20 mouse cellular contexts compared by ENCODE assay signal in the genomic region with DNA sequence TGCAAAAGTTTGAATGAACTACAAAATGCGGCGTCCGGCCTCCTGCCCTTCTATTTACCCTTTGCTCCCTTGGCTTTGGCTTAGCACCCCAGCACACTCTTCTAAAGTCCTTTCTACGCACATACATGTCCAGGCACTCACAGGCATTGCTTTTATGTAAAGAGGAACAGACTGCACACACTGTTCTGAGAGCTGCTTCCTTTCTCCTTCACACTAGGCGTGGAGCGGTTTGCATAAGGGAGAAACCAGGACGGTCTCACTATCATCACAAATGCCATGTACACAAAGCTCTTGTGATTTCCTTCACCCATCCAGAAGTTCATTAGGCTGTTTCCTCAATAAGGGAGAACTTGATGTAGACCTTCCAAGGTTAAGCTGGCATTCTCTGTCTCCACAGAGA. TPM values are rescaled to one million over a fixed set of nuclear protein-coding genes. Genes with fewer than 3 reads are reported as not detected.
DNase-seq lines count a peak whose midpoint lies in the region; ATAC-seq and TF ChIP-seq lines count a peak whose summit lies in the region.
"Had no signal": no experiment of that assay in that cellular context is flagged by ENCODE, and none has a peak within 500 bp of the region (broad histone marks: within the 10 kb centered on the region; RNA-seq: fewer than 3 reads in every experiment).

No protein-coding gene starts in this region.

- TF ChIP-seq CTCF in liver, adult 2 months (IDR thresholded peaks at IDR 0.05; ENCODE audit: low read depth, low read length) = no peak
- no peak for TF ChIP-seq CTCF in liver, postnatal 0 days (IDR thresholded peaks at IDR 0.05; ENCODE audit: low read depth)

- H3K27ac ChIP-seq in liver, adult 2 months (replicated peaks; ENCODE audit: insufficient read depth, low read depth, low read length) = 0 out of 2 replicates have a peak overlapping the region, but pooled peaks have one; percentile 29
- no peak overlapping the region for H3K27ac ChIP-seq in liver, embryonic 11.5 days (ENCODE audit: low read depth, low read length)
- peak overlapping the region; percentile 72 for H3K27ac ChIP-seq in liver, postnatal 0 days (ENCODE audit: low read depth)
- H3K27ac ChIP-seq: embryonic facial prominence, embryonic 10.5 days; heart, adult 2 months; hindbrain, embryonic 10.5 days; kidney, postnatal 0 days; lung, embryonic 15.5 days; midbrain, embryonic 13.5 days had no signal

- no peak for ATAC-seq in liver, embryonic 11.5 days (replicated peaks; ENCODE audit: low FRiP score)
- ATAC-seq in liver, postnatal 0 days = no peak; the same call in 1 of the 2 replicates
- ATAC-seq: midbrain, embryonic 13.5 days had no signal

- no peak for TF ChIP-seq POLR2A in liver, adult 2 months (IDR thresholded peaks at IDR 0.05; ENCODE audit: extremely low read depth, insufficient read depth, low read length)

- DNase-seq in liver, adult 2 months (ENCODE audit: extremely low read depth, low read depth, low spot score) = peak; percentile 19
- DNase-seq in liver, embryonic 11.5 days (ENCODE audit: low spot score) = no peak
- DNase-seq in thymus, postnatal 14 days = peak; percentile 40
- DNase-seq in thymus, postnatal 10 days (ENCODE audit: low spot score in 2 of 2) = no peak
- no peak for DNase-seq in liver, postnatal 0 days
- peak; percentile 37 for DNase-seq in splenic B cell, adult 2 months (ENCODE audit: low read depth, low spot score)
- no peak for DNase-seq in cerebellum, postnatal 10 days
- no peak for DNase-seq in lung, postnatal 4 days
- DNase-seq: B cell, adult 2 months; cerebellum, adult 18-20 months; cerebellum, postnatal 36 days; gastrocnemius, postnatal 10 days; heart, adult 2 months; kidney, adult 18-20 months; layer of hippocampus, postnatal 36 days had no signal

- H3K4me3 ChIP-seq in liver, adult 2 months (ENCODE audit: insufficient read depth, low read depth, low read length) = no peak overlapping the region
- no peak overlapping the region for H3K4me3 ChIP-seq in liver, embryonic 11.5 days (ENCODE audit: low read depth, low read length)
- H3K4me3 ChIP-seq in liver, postnatal 0 days (ENCODE audit: low read depth, low read length) = no peak overlapping the region
- H3K4me3 ChIP-seq: embryonic facial prominence, embryonic 10.5 days; heart, adult 2 months; hindbrain, embryonic 10.5 days; lung, embryonic 15.5 days; midbrain, embryonic 13.5 days had no signal

- H3K9ac ChIP-seq in liver, adult 2 months (ENCODE audit: low read depth, low read length) = no peak overlapping the region
- no peak overlapping the region for H3K9ac ChIP-seq in liver, embryonic 11.5 days (ENCODE audit: low read depth, low read length)
- H3K9ac ChIP-seq in liver, postnatal 0 days (replicated peaks) = no peak overlapping the region
- H3K9ac ChIP-seq: lung, embryonic 15.5 days; midbrain, embryonic 13.5 days had no signal

- no peaks in the 10 kb centered on the region for H3K36me3 ChIP-seq in liver, adult 2 months (ENCODE audit: control insufficient read depth, insufficient read depth, low read length)
- H3K36me3 ChIP-seq in liver, embryonic 11.5 days (ENCODE audit: control insufficient read depth, insufficient read depth, low read length) = no peaks in the 10 kb centered on the region
- no peaks in the 10 kb centered on the region for H3K36me3 ChIP-seq in liver, postnatal 0 days (replicated peaks; ENCODE audit: insufficient read depth, low read length)
- no peaks in the 10 kb centered on the region for H3K36me3 ChIP-seq in splenic B cell, adult 2 months (ENCODE audit: control insufficient read depth, insufficient read depth, low read length, poor library complexity, severe bottlenecking)
- H3K36me3 ChIP-seq: embryonic facial prominence, embryonic 10.5 days; hindbrain, embryonic 10.5 days; lung, embryonic 15.5 days; midbrain, embryonic 13.5 days had no signal

- no peaks in the 10 kb centered on the region for H3K27me3 ChIP-seq in liver, adult 2 months (ENCODE audit: control insufficient read depth, insufficient read depth, low read length)
- H3K27me3 ChIP-seq in liver, embryonic 11.5 days (replicated peaks; ENCODE audit: control insufficient read depth, insufficient read depth, low read length) = no peaks in the 10 kb centered on the region
- no peaks in the 10 kb centered on the region for H3K27me3 ChIP-seq in liver, postnatal 0 days (ENCODE audit: insufficient read depth, low read length)
- H3K27me3 ChIP-seq in splenic B cell, adult 2 months (ENCODE audit: control insufficient read depth, insufficient read depth, low read length, poor library complexity, severe bottlenecking) = no peaks in the 10 kb centered on the region
- H3K27me3 ChIP-seq: lung, embryonic 15.5 days; midbrain, embryonic 13.5 days had no signal

- H3K4me2 ChIP-seq in liver, embryonic 11.5 days = no peak overlapping the region
- H3K4me2 ChIP-seq in liver, postnatal 0 days (ENCODE audit: low read depth, low read length) = 0 out of 2 replicates have a peak overlapping the region, but pooled peaks have one; percentile 9
- H3K4me2 ChIP-seq: lung, embryonic 15.5 days; midbrain, embryonic 13.5 days had no signal

- 83% methylated on average over 7 of the region's 7 CpGs for WGBS in liver, adult 2 months
- 81% methylated on average over 7 of the region's 7 CpGs for WGBS in liver, embryonic 11.5 days
- WGBS in liver, postnatal 0 days (ENCODE audit: insufficient replicate concordance) = 55% methylated on average over 7 of the region's 7 CpGs

- no peaks in the 10 kb centered on the region for H3K9me3 ChIP-seq in liver, embryonic 11.5 days (ENCODE audit: control insufficient read depth, low read length)
- H3K9me3 ChIP-seq in liver, postnatal 0 days (ENCODE audit: low read length) = no peaks in the 10 kb centered on the region
- H3K9me3 ChIP-seq: embryonic facial prominence, embryonic 10.5 days; hindbrain, embryonic 10.5 days; lung, embryonic 15.5 days; midbrain, embryonic 13.5 days had no signal

- H3K79me2 ChIP-seq in liver, adult 2 months (ENCODE audit: control insufficient read depth, insufficient read depth, low read length) = no peaks in the 10 kb centered on the region

- no peak for TF ChIP-seq EP300 in liver, postnatal 0 days (IDR thresholded peaks at IDR 0.05; ENCODE audit: low read depth)

- H3K4me1 ChIP-seq in liver, adult 2 months (ENCODE audit: control insufficient read depth, insufficient read depth, low read length) = no peaks in the 10 kb centered on the region
- H3K4me1 ChIP-seq in liver, embryonic 11.5 days (replicated peaks; ENCODE audit: control insufficient read depth, insufficient read depth, low read length) = peaks cover 6% of the 10 kb centered on the region
- H3K4me1 ChIP-seq in liver, postnatal 0 days (ENCODE audit: insufficient read depth) = peaks cover 15% of the 10 kb centered on the region
- H3K4me1 ChIP-seq: embryonic facial prominence, embryonic 10.5 days; hindbrain, embryonic 10.5 days; lung, embryonic 15.5 days; midbrain, embryonic 13.5 days had no signal

RNA-seq across cellular contexts. Expression of a gene that starts 8.0 kb away (rescaled TPM):
- total RNA-seq in liver, adult 2 months (2014; rRNA removed) = not detected in 2 replicates
- 0.10 and 0.11 TPM in 2 replicates for polyA plus RNA-seq in liver, adult 2 months (2012; rRNA removed)
- 0.21 and 0.48 TPM in 2 replicates for polyA plus RNA-seq in liver, embryonic 11.5 days (2014; fragmentation: Nextera tagmentation; extraction: Ambion mirVana)
- polyA plus RNA-seq in liver, postnatal 0 days (2015; fragmentation: Nextera tagmentation; extraction: Ambion mirVana) = 0.21 and 0.24 TPM in 2 replicates
- total RNA-seq: heart, adult 2 months had no signal

RNA-seq across cellular contexts. Expression of a gene that starts 8.2 kb away (rescaled TPM):
- 2.8 and 3.6 TPM in 2 replicates for total RNA-seq in liver, adult 2 months (2014; rRNA removed)
- polyA plus RNA-seq in liver, adult 2 months (2012; rRNA removed) = 0.82 and 1.7 TPM in 2 replicates
- 20.1 and 20.5 TPM in 2 replicates for polyA plus RNA-seq in liver, embryonic 11.5 days (2014; fragmentation: Nextera tagmentation; extraction: Ambion mirVana)
- polyA plus RNA-seq in liver, postnatal 0 days (2015; fragmentation: Nextera tagmentation; extraction: Ambion mirVana) = 6.7 and 8.0 TPM in 2 replicates

Comparison
In these comparisons a context has a peak if more than half of its experiments do, and no peak if none do; other contexts are left out.
1. DNase-seq: peak in liver, adult 2 months (single experiment), thymus, postnatal 14 days (single experiment) and splenic B cell, adult 2 months (single experiment); none in liver, embryonic 11.5 days (single experiment), thymus, postnatal 10 days (0 of 2), liver, postnatal 0 days (single experiment), cerebellum, postnatal 10 days (0 of 2) and lung, postnatal 4 days (0 of 2).